19 mouse cellular contexts compared by ENCODE assay signal in the genomic region with DNA sequence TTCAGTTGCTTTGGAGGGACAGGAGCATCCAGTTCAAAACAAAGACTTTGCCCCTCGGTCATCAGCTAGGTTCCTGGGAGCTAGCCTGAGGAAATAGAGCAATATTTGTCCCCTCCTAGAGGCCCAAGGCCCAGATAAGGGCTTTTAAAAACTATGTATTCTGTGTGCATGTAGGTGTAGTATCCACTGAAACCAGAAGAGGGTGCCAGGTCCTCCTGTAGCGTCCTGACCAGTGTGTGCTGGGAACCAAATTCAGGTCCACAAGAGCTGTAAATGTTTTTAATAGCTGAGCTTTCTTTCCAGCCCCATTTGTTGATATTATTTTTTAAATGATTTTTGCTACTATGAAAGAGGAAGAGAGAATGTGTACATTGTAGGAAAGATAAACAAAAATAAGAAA.
"Had no signal": no experiment of that assay in that cellular context is flagged by ENCODE, and none has a peak within 500 bp of the region (broad histone marks: within the 10 kb centered on the region; RNA-seq: fewer than 3 reads in every experiment).

No protein-coding gene starts in this region.

- H3K4me1 ChIP-seq: midbrain, embryonic 10.5 days; midbrain, embryonic 13.5 days had no signal

- H3K27me3 ChIP-seq: midbrain, embryonic 13.5 days had no signal

- H3K9ac ChIP-seq: liver, embryonic 14.5 days; liver, postnatal 0 days; lung, embryonic 14.5 days; midbrain, embryonic 13.5 days had no signal

- ATAC-seq: liver, postnatal 0 days; lung, postnatal 0 days; midbrain, embryonic 13.5 days; midbrain, embryonic 16.5 days had no signal

- H3K4me3 ChIP-seq: left cerebral cortex, adult 2 months; midbrain, embryonic 13.5 days; myocyte had no signal

- H3K4me2 ChIP-seq: lung, embryonic 14.5 days; midbrain, embryonic 13.5 days had no signal

- H3K27ac ChIP-seq: kidney, postnatal 0 days; left cerebral cortex, adult 2 months; liver, embryonic 14.5 days; macrophage; midbrain, embryonic 10.5 days; midbrain, embryonic 13.5 days; stomach, postnatal 0 days had no signal

- DNase-seq: kidney, adult 2 months; kidney, postnatal 25 days; layer of hippocampus, adult 9-11 months; layer of hippocampus, postnatal 36 days; liver, postnatal 0 days; lung, embryonic 14.5 days; thymus, adult 2 months; thymus, postnatal 14 days; thymus, postnatal 4 days had no signal

- H3K9me3 ChIP-seq: midbrain, embryonic 10.5 days; midbrain, embryonic 13.5 days had no signal

- H3K36me3 ChIP-seq: midbrain, embryonic 10.5 days had no signal
